Mouse (Mus musculus) embryonic fibroblast, embryonic 13.5 days (primary cell): ENCODE measurements around the gene Cnksr1.

Source experiments
- CTCF ChIP-seq: IDR thresholded peaks from 2 replicates; pipeline ENCODE4 v1.5.1; 2011; ENCODE audit warnings: mild to moderate bottlenecking, control low read depth, low read length, moderate library complexity, borderline replicate concordance; ENCODE audit not compliant: insufficient read depth
- POLR2A ChIP-seq: IDR thresholded peaks from 2 replicates; pipeline ENCODE4 v1.6.1; 2011; ENCODE audit warnings: low read depth, mild to moderate bottlenecking, control low read depth, low read length, moderate library complexity

GRCm38 (mm10) chr4:134272731-134273416 is 34.7 kb upstream of the Cnksr1 start:
- TF ChIP-seq CTCF (no peak), POLR2A (no peak)
